Mouse (Mus musculus): ENCODE measurements around the gene Txk. TPM values are rescaled to one million over a fixed set of nuclear protein-coding genes. Genes with fewer than 3 reads are reported as not detected.

The Txk gene
- total RNA-seq, 1 experiment = 0.09 TPM

- no peak for DNase-seq (ENCODE audit: low read depth, low spot score)
- no peak overlapping the region for H3K9ac ChIP-seq (ENCODE audit: insufficient read depth, low read depth, low read length, poor library complexity, severe bottlenecking)
- TF ChIP-seq ZNF384 (IDR thresholded peaks at IDR 0.05; ENCODE audit: low read depth, low read length) = no peak
- no peak for TF ChIP-seq MAFK (IDR thresholded peaks at IDR 0.05; ENCODE audit: insufficient read depth, low read depth, low read length)
- no peak for TF ChIP-seq CHD2 (IDR thresholded peaks at IDR 0.05; ENCODE audit: low read depth, low read length)
- no peak for TF ChIP-seq HCFC1 (IDR thresholded peaks at IDR 0.05; ENCODE audit: borderline replicate concordance, insufficient read depth, low read length)
- TF ChIP-seq ZC3H11A (IDR thresholded peaks at IDR 0.05; ENCODE audit: borderline replicate concordance, low read depth, low read length) = no peak
- no peaks in the 10 kb centered on the region for H3K36me3 ChIP-seq (ENCODE audit: control insufficient read depth, insufficient read depth, low read length, poor library complexity, severe bottlenecking)
- in situ Hi-C loops (cut with MboI; ENCODE audit: low sequenced_read_pairs in 2 of 2, unreplicated experiment in 2 of 2) = no loop called here
- H3K4me3 ChIP-seq (ENCODE audit: insufficient read depth in 1 of 2, low read depth in 1 of 2, low read length in 2 of 2, poor library complexity in 1 of 2, severe bottlenecking in 1 of 2) = no peak overlapping the region
- H3K9me3 ChIP-seq (ENCODE audit: control insufficient read depth, insufficient read depth, low read depth, low read length) = no peaks in the 10 kb centered on the region
- 0 out of 4 replicates have a peak, but pooled peaks cover 0 to 2% of the 10 kb centered on the region in 2 experiments for H3K4me1 ChIP-seq (ENCODE audit: control insufficient read depth in 2 of 2, insufficient read depth in 2 of 2, low read length in 2 of 2, poor library complexity in 1 of 2)
- H3K27ac ChIP-seq (ENCODE audit: insufficient read depth, low read depth, low read length, poor library complexity, severe bottlenecking) = no peak overlapping the region
Observed at GRCm38 (mm10) chr5:72751056-72751758, 1.4 kb downstream of the Txk start.

GRCm38 (mm10) chr5:72750226-72750625, 2.4 kb downstream of the Txk start:
- TF ChIP-seq ZC3H11A (IDR thresholded peaks at IDR 0.05; ENCODE audit: borderline replicate concordance, low read depth, low read length) = no peak
- TF ChIP-seq MAFK (IDR thresholded peaks at IDR 0.05; ENCODE audit: insufficient read depth, low read depth, low read length) = no peak
- no peak for TF ChIP-seq ZNF384 (IDR thresholded peaks at IDR 0.05; ENCODE audit: low read depth, low read length)
- no peak for TF ChIP-seq HCFC1 (IDR thresholded peaks at IDR 0.05; ENCODE audit: borderline replicate concordance, insufficient read depth, low read length)
- no peak for TF ChIP-seq CHD2 (IDR thresholded peaks at IDR 0.05; ENCODE audit: low read depth, low read length)
- no peaks in the 10 kb centered on the region for H3K36me3 ChIP-seq (ENCODE audit: control insufficient read depth, insufficient read depth, low read length, poor library complexity, severe bottlenecking)
- no peak for DNase-seq (ENCODE audit: low read depth, low spot score)
- in situ Hi-C loops (cut with MboI; ENCODE audit: low sequenced_read_pairs in 2 of 2, unreplicated experiment in 2 of 2) = no loop called here
- no peaks in the 10 kb centered on the region for H3K9me3 ChIP-seq (ENCODE audit: control insufficient read depth, insufficient read depth, low read depth, low read length)
- H3K4me1 ChIP-seq (ENCODE audit: control insufficient read depth in 2 of 2, insufficient read depth in 2 of 2, low read length in 2 of 2, poor library complexity in 1 of 2) = 0 out of 4 replicates have a peak, but pooled peaks cover 0 to 2% of the 10 kb centered on the region in 2 experiments
- H3K27ac ChIP-seq (ENCODE audit: insufficient read depth, low read depth, low read length, poor library complexity, severe bottlenecking) = no peak overlapping the region
- no peak overlapping the region for H3K4me3 ChIP-seq (ENCODE audit: insufficient read depth in 1 of 2, low read depth in 1 of 2, low read length in 2 of 2, poor library complexity in 1 of 2, severe bottlenecking in 1 of 2)
- H3K9ac ChIP-seq (ENCODE audit: insufficient read depth, low read depth, low read length, poor library complexity, severe bottlenecking) = no peak overlapping the region

GRCm38 (mm10) chr5:72748659-72749265, 3.8 kb downstream of the Txk start:
- no peak for DNase-seq (ENCODE audit: low read depth, low spot score)
- TF ChIP-seq ZNF384 (IDR thresholded peaks at IDR 0.05; ENCODE audit: low read depth, low read length) (no peak), ZC3H11A (IDR thresholded peaks at IDR 0.05; ENCODE audit: borderline replicate concordance, low read depth, low read length) (no peak), HCFC1 (IDR thresholded peaks at IDR 0.05; ENCODE audit: borderline replicate concordance, insufficient read depth, low read length) (no peak), CHD2 (IDR thresholded peaks at IDR 0.05; ENCODE audit: low read depth, low read length) (no peak), MAFK (IDR thresholded peaks at IDR 0.05; ENCODE audit: insufficient read depth, low read depth, low read length) (no peak)
- Histone ChIP-seq H3K4me1 (ENCODE audit: control insufficient read depth in 2 of 2, insufficient read depth in 2 of 2, low read length in 2 of 2, poor library complexity in 1 of 2) (0 out of 4 replicates have a peak, but pooled peaks cover 0 to 2% of the 10 kb centered on the region in 2 experiments), H3K4me3 (ENCODE audit: insufficient read depth in 1 of 2, low read depth in 1 of 2, low read length in 2 of 2, poor library complexity in 1 of 2, severe bottlenecking in 1 of 2) (no peak overlapping the region), H3K9ac (ENCODE audit: insufficient read depth, low read depth, low read length, poor library complexity, severe bottlenecking) (no peak overlapping the region), H3K9me3 (ENCODE audit: control insufficient read depth, insufficient read depth, low read depth, low read length) (no peaks in the 10 kb centered on the region), H3K36me3 (ENCODE audit: control insufficient read depth, insufficient read depth, low read length, poor library complexity, severe bottlenecking) (no peaks in the 10 kb centered on the region), H3K27ac (ENCODE audit: insufficient read depth, low read depth, low read length, poor library complexity, severe bottlenecking) (no peak overlapping the region)
- in situ Hi-C loops (cut with MboI; ENCODE audit: low sequenced_read_pairs in 2 of 2, unreplicated experiment in 2 of 2) = no loop called here

- H3K36me3 ChIP-seq (ENCODE audit: control insufficient read depth, insufficient read depth, low read length, poor library complexity, severe bottlenecking) = no peaks in the 10 kb centered on the region
- no peaks in the 10 kb centered on the region for H3K9me3 ChIP-seq (ENCODE audit: control insufficient read depth, insufficient read depth, low read depth, low read length)
- no peak overlapping the region for H3K9ac ChIP-seq (ENCODE audit: insufficient read depth, low read depth, low read length, poor library complexity, severe bottlenecking)
- H3K4me3 ChIP-seq (ENCODE audit: insufficient read depth in 1 of 2, low read depth in 1 of 2, low read length in 2 of 2, poor library complexity in 1 of 2, severe bottlenecking in 1 of 2) = no peak overlapping the region
- TF ChIP-seq HCFC1 (IDR thresholded peaks at IDR 0.05; ENCODE audit: borderline replicate concordance, insufficient read depth, low read length) = no peak
- no peak for TF ChIP-seq ZC3H11A (IDR thresholded peaks at IDR 0.05; ENCODE audit: borderline replicate concordance, low read depth, low read length)
- no peak for TF ChIP-seq CHD2 (IDR thresholded peaks at IDR 0.05; ENCODE audit: low read depth, low read length)
- TF ChIP-seq ZNF384 (IDR thresholded peaks at IDR 0.05; ENCODE audit: low read depth, low read length) = no peak
- no peak for TF ChIP-seq MAFK (IDR thresholded peaks at IDR 0.05; ENCODE audit: insufficient read depth, low read depth, low read length)
- in situ Hi-C loops (cut with MboI; ENCODE audit: low sequenced_read_pairs in 2 of 2, unreplicated experiment in 2 of 2) = no loop called here
- H3K27ac ChIP-seq (ENCODE audit: insufficient read depth, low read depth, low read length, poor library complexity, severe bottlenecking) = no peak overlapping the region
- H3K4me1 ChIP-seq (ENCODE audit: control insufficient read depth in 2 of 2, insufficient read depth in 2 of 2, low read length in 2 of 2, poor library complexity in 1 of 2) = 0 out of 4 replicates have a peak, but pooled peaks cover 0 to 2% of the 10 kb centered on the region in 2 experiments
- no peak for DNase-seq (ENCODE audit: low read depth, low spot score)
Observed at GRCm38 (mm10) chr5:72747384-72747783, 5.2 kb downstream of the Txk start.
